Mouse (Mus musculus) thymus, adult 2 months (tissue): Measurements from ENCODE around the gene Scn4b. TPM values are rescaled to one million over a fixed set of nuclear protein-coding genes. Genes with fewer than 3 reads are reported as not detected.

Experiments
- DNase-seq: peaks from one replicate; pipeline ENCODE4 v3.0.0; 2021
- H3K27ac ChIP-seq: fragments of 200-500 bp; 2 replicates; pipeline ENCODE4 v1.5.1; 2012; ENCODE audit warnings: low read length, control low read depth; ENCODE audit not compliant: control insufficient read depth, insufficient read depth
- H3K27me3 ChIP-seq: fragments of 200-500 bp; 2 replicates; pipeline ENCODE4 v1.6.1; 2012; ENCODE audit warnings: mild to moderate bottlenecking, low read length, moderate library complexity, mixed read lengths; ENCODE audit not compliant: control insufficient read depth, insufficient read depth
- H3K36me3 ChIP-seq: fragments of 200-500 bp; 2 replicates; pipeline ENCODE4 v1.6.1; 2012; ENCODE audit warnings: mild to moderate bottlenecking, low read length, moderate library complexity; ENCODE audit not compliant: control insufficient read depth, insufficient read depth
- H3K4me1 ChIP-seq: fragments of 200-500 bp; replicated peaks from 2 replicates; pipeline ENCODE4 v1.6.1; 2012; ENCODE audit warnings: low read length; ENCODE audit not compliant: control insufficient read depth, insufficient read depth
- H3K4me3 ChIP-seq: fragments of 200-500 bp; 2 replicates; pipeline ENCODE4 v1.5.1; 2012; ENCODE audit warnings: mild to moderate bottlenecking, low read length, control low read depth, moderate library complexity; ENCODE audit not compliant: control insufficient read depth, insufficient read depth
- CTCF ChIP-seq: fragments of 200-500 bp; IDR thresholded peaks from 2 replicates; pipeline ENCODE4 v1.5.1; 2012; ENCODE audit warnings: mild to moderate bottlenecking, control low read depth, low read length, moderate library complexity, borderline replicate concordance; ENCODE audit not compliant: control insufficient read depth, poor library complexity, insufficient read depth; ENCODE audit errors: extremely low read depth
- POLR2A ChIP-seq: fragments of 200-500 bp; IDR thresholded peaks from 2 replicates; pipeline ENCODE4 v1.6.1; 2012; ENCODE audit warnings: mild to moderate bottlenecking, low read length, control low read depth, moderate library complexity; ENCODE audit not compliant: control insufficient read depth, poor library complexity, insufficient read depth; ENCODE audit errors: extremely low read depth
- WGBS: fragments of 180-500 bp; shearing (Covaris S2); methylation state at CpG from one replicate; pipeline ENCODE4 v1.1.7; 2018; 5-methylcytosine and 5-hydroxymethylcytosine counted together
- polyA plus RNA-seq: library from polyadenylated mRNA; depleted of rRNA; stranded (reverse); fragments of >200 nt; gene quantifications from 2 replicates; pipeline ENCODE4 v1.2.3, GENCODE M21; 2012

Scn4b gene
- polyA plus RNA-seq, 1 experiment: 26.2 TPM

GRCm38 (mm10) chr9:45102528-45102927 is 35.7 kb upstream of the Scn4b start:
- H3K36me3 ChIP-seq: no peaks in the 10 kb centered on the region
- no peaks in the 10 kb centered on the region for H3K27me3 ChIP-seq
- H3K4me3 ChIP-seq: no peak overlapping the region
- H3K27ac ChIP-seq: no peak overlapping the region
- TF ChIP-seq POLR2A (no peak), CTCF (no peak)
- 98% methylated on average over 1 of the region's 1 CpGs for WGBS
- DNase-seq: no peak
- peaks cover 28% of the 10 kb centered on the region for H3K4me1 ChIP-seq

GRCm38 (mm10) chr9:45103211-45103979 is 34.8 kb upstream of the Scn4b start:
- no peaks in the 10 kb centered on the region for H3K27me3 ChIP-seq
- 75% methylated on average over 11 of the region's 11 CpGs for WGBS

GRCm38 (mm10) chr9:45105596-45106374 is 32.4 kb upstream of the Scn4b start:
- Histone ChIP-seq H3K4me1 (peaks cover 7% of the 10 kb centered on the region), H3K36me3 (no peaks in the 10 kb centered on the region), H3K27me3 (no peaks in the 10 kb centered on the region), H3K27ac (no peak overlapping the region), H3K4me3 (no peak overlapping the region)
- no peak for DNase-seq
- WGBS: 98% methylated on average over 2 of the region's 2 CpGs
- TF ChIP-seq CTCF (no peak), POLR2A (no peak)

More at GRCm38 (mm10) chr9:45103211-45103979, 34.8 kb upstream of the Scn4b start:
- TF ChIP-seq CTCF: no peak
- no peak for TF ChIP-seq POLR2A
- DNase-seq: no peak
- Histone ChIP-seq H3K27ac (no peak overlapping the region), H3K4me1 (peaks cover 19% of the 10 kb centered on the region), H3K4me3 (no peak overlapping the region), H3K36me3 (no peaks in the 10 kb centered on the region)

- Histone ChIP-seq H3K27ac (no peak overlapping the region), H3K4me3 (no peak overlapping the region), H3K36me3 (no peaks in the 10 kb centered on the region), H3K4me1 (peaks cover 42% of the 10 kb centered on the region), H3K27me3 (no peaks in the 10 kb centered on the region)
- 57% methylated on average over 14 of the region's 14 CpGs for WGBS
- DNase-seq: no peak
- TF ChIP-seq POLR2A: no peak
- TF ChIP-seq CTCF: no peak
These were observed 22.5 kb upstream of the Scn4b start for GRCm38 (mm10) chr9:45115706-45116105.

- Histone ChIP-seq H3K4me1 (peaks cover 51% of the 10 kb centered on the region), H3K27me3 (no peaks in the 10 kb centered on the region), H3K27ac (peak overlapping the region; percentile 62), H3K4me3 (no peak overlapping the region), H3K36me3 (no peaks in the 10 kb centered on the region)
- DNase-seq: no peak
- TF ChIP-seq POLR2A (no peak), CTCF (no peak)
- 23% methylated on average over 9 of the region's 9 CpGs for WGBS
These were observed 21.4 kb upstream of the Scn4b start for GRCm38 (mm10) chr9:45116819-45117218.

- peaks cover 60% of the 10 kb centered on the region for H3K4me1 ChIP-seq
- no peaks in the 10 kb centered on the region for H3K36me3 ChIP-seq
- no peak within 1 kb of the TSS for H3K4me3 ChIP-seq
- DNase-seq: no peak
- no peaks in the 10 kb centered on the region for H3K27me3 ChIP-seq
- 13% methylated on average over 13 of the region's 13 CpGs for WGBS
- peak within 1 kb of the TSS; percentile 78 for H3K27ac ChIP-seq
- TF ChIP-seq POLR2A (no peak), CTCF (no peak)
These were observed 20.3 kb upstream of the Scn4b start, which contains the start of gene Scn2b for GRCm38 (mm10) chr9:45117741-45118431. Scn2b (plus strand) TSS chr9:45117782.
